Mouse (Mus musculus) C2C12 (cell line): ENCODE measurements around the gene Ell.

Experiments
- CEBPB ChIP-seq: IDR thresholded peaks from one replicate; pipeline ENCODE4 v1.6.1; 2011; ENCODE audit warnings: low read depth, mild to moderate bottlenecking, control low read depth, moderate library complexity
- CTCF ChIP-seq: IDR thresholded peaks from one replicate; pipeline ENCODE4 v1.5.1; 2011; ENCODE audit not compliant: control insufficient read depth, insufficient read depth, insufficient read length
- FOSL1 ChIP-seq: IDR thresholded peaks from one replicate; pipeline ENCODE4 v1.8.0; 2011; ENCODE audit warnings: mild to moderate bottlenecking, low read length; ENCODE audit not compliant: poor library complexity, insufficient read depth, severe bottlenecking
- MAX ChIP-seq: IDR thresholded peaks from one replicate; pipeline ENCODE4 v1.6.1; 2011; ENCODE audit warnings: mild to moderate bottlenecking, control low read depth
- MYOD1 ChIP-seq: IDR thresholded peaks from one replicate; pipeline ENCODE4 v1.6.1; 2011; ENCODE audit warnings: low read depth; ENCODE audit not compliant: control insufficient read depth, insufficient read length
- MYOG ChIP-seq: IDR thresholded peaks from one replicate; pipeline ENCODE4 v1.6.1; 2011; ENCODE audit not compliant: control insufficient read depth, insufficient read length; ENCODE audit errors: extremely low read depth
- USF1 ChIP-seq: IDR thresholded peaks from one replicate; pipeline ENCODE4 v1.6.1; 2011; ENCODE audit warnings: low read depth, mild to moderate bottlenecking, control low read depth, moderate library complexity

DNA sequence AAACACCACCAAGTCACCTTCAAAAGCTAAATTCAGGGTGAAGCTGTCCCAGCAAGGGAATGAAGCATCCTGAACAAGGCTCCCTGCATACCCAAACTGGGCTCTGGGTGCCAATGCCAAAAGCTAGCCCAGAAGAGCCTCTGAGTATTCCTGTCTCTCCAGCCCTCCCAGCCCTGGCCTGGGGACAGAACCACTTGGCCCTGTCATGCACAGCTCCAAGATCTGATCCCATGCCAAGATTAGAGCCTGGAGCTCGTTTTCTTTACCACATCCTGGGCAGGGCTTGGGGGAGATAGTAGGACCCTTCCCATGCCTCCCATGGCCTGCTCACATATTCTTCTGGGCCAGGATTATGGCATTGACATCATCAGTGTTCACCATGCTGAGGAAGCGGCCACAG lies 19.7 kb upstream of the Ell start:
- TF ChIP-seq CTCF (no peak), USF1 (no peak), MAX (no peak), CEBPB (no peak), MYOD1 (no peak), FOSL1 (no peak), MYOG (no peak)
